7 mouse cellular contexts compared by ENCODE assay signal in the genomic region with DNA sequence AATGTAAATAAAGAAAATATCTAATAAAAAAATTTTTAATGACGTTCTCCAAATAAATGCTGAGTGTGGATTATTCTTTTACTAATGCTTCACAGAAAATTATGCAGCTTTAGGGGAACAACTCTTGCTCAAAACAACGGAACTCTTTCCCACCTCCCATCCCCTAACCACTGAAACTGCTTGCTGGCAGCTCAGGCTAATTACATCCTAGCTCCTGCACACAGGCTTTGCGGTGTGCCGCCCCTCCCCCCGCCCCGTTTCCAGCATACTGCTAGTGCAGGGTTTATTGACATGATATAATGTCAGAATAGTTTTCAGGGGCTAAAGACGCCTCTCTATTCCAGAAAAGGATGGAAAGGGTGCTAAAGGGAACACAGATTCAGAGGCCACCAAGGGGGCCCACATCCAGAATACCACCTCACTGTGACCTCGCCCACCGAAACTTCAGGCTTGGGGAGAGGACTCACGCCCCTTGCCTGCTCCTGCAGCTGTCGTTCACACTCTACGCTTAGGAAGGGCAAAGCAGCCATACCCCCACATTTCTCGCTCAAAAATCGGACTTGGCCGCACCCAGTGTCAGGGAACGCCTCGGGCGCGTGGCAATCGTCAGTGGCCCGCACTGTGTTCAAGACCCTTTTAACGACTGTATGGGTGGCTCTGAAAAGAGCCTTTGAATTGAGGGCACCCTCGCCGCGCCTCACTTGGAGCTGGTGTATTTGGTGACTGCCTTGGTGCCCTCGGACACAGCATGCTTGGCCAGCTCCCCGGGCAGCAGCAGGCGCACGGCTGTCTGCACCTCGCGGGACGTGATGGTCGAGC. TPM values are rescaled to one million over a fixed set of nuclear protein-coding genes. Genes with fewer than 3 reads are reported as not detected.
A peak's percentile ranks its signal among the peaks of the same experiment; 100 is the strongest.
DNase-seq lines count a peak whose midpoint lies in the region; ATAC-seq and TF ChIP-seq lines count a peak whose summit lies in the region.

No protein-coding gene starts in this region.

- DNase-seq in lung, postnatal 25 days (ENCODE audit: low spot score) = no peak
- peak; percentile 80 for DNase-seq in forebrain, postnatal 0 days
- peak; percentile 67 for DNase-seq in liver, embryonic 11.5 days (ENCODE audit: low spot score)
- DNase-seq in retina, embryonic 14.5 days (ENCODE audit: low spot score) = peak; percentile 54
- no peak for DNase-seq in left cerebral cortex, postnatal 25 days (ENCODE audit: low spot score in 2 of 2)

- WGBS in lung, embryonic 16.5 days = under 1% methylated on average over 33 of the region's 33 CpGs
- 1% methylated on average over 33 of the region's 33 CpGs for WGBS in forebrain, postnatal 0 days
- WGBS in liver, embryonic 11.5 days = 1% methylated on average over 33 of the region's 33 CpGs

- peak overlapping the region; percentile 85 for H3K4me3 ChIP-seq in lung, embryonic 16.5 days (ENCODE audit: low read length)
- peak overlapping the region; percentile 76 for H3K4me3 ChIP-seq in brown adipose tissue, adult 24 weeks (ENCODE audit: insufficient read depth, low read depth, low read length)
- H3K4me3 ChIP-seq in forebrain, postnatal 0 days (ENCODE audit: low read depth, low read length) = peak overlapping the region; percentile 59
- H3K4me3 ChIP-seq in liver, embryonic 11.5 days (ENCODE audit: low read depth, low read length) = peak overlapping the region; percentile 91

- peak; percentile 21 for ATAC-seq in lung, embryonic 16.5 days (ENCODE audit: low read depth)
- peak; percentile 17 for ATAC-seq in forebrain, postnatal 0 days
- peak; percentile 37 for ATAC-seq in liver, embryonic 11.5 days (replicated peaks; ENCODE audit: low FRiP score)

- peaks cover 19% of the 10 kb centered on the region for H3K4me1 ChIP-seq in lung, embryonic 16.5 days (replicated peaks; ENCODE audit: control insufficient read depth, insufficient read depth, low read length)
- peaks cover 8% of the 10 kb centered on the region; the same call in 1 of the 2 replicates for H3K4me1 ChIP-seq in brown adipose tissue, adult 24 weeks (ENCODE audit: control insufficient read depth, insufficient read depth, insufficient read length, low read length)
- peaks cover 26% of the 10 kb centered on the region for H3K4me1 ChIP-seq in forebrain, postnatal 0 days (ENCODE audit: insufficient read depth)
- H3K4me1 ChIP-seq in liver, embryonic 11.5 days (replicated peaks; ENCODE audit: control insufficient read depth, insufficient read depth, low read length) = peaks cover 16% of the 10 kb centered on the region

- 0 out of 2 replicates have a peak, but pooled peaks cover 2% of the 10 kb centered on the region for H3K36me3 ChIP-seq in lung, embryonic 16.5 days (ENCODE audit: control insufficient read depth, insufficient read depth, low read length)
- no peaks in the 10 kb centered on the region; the same call in 1 of the 2 replicates for H3K36me3 ChIP-seq in forebrain, postnatal 0 days (ENCODE audit: insufficient read depth)
- no peaks in the 10 kb centered on the region; the same call in 1 of the 2 replicates for H3K36me3 ChIP-seq in liver, embryonic 11.5 days (ENCODE audit: control insufficient read depth, insufficient read depth, low read length)

- H3K4me2 ChIP-seq in lung, embryonic 16.5 days (ENCODE audit: low read depth, low read length) = peak overlapping the region; percentile 62
- H3K4me2 ChIP-seq in forebrain, postnatal 0 days (ENCODE audit: low read depth) = peak overlapping the region; percentile 85
- H3K4me2 ChIP-seq in liver, embryonic 11.5 days = peak overlapping the region; percentile 97

- peak; percentile 11; the same call in 1 of the 2 replicates for TF ChIP-seq CTCF in forebrain, postnatal 0 days (IDR thresholded peaks at IDR 0.05; ENCODE audit: low read depth)

- intact Hi-C loops in left cerebral cortex, postnatal 25 days (cut with DNase I) = no loop called here

- peaks cover 17% of the 10 kb centered on the region for H3K27me3 ChIP-seq in lung, embryonic 16.5 days (ENCODE audit: control insufficient read depth, insufficient read depth, low read depth, low read length)
- no peaks in the 10 kb centered on the region for H3K27me3 ChIP-seq in forebrain, postnatal 0 days (ENCODE audit: insufficient read depth, low read length)
- H3K27me3 ChIP-seq in liver, embryonic 11.5 days (replicated peaks; ENCODE audit: control insufficient read depth, insufficient read depth, low read length) = peaks cover 20% of the 10 kb centered on the region

- H3K9me3 ChIP-seq in lung, embryonic 16.5 days (ENCODE audit: control insufficient read depth, low read length) = no peaks in the 10 kb centered on the region
- no peaks in the 10 kb centered on the region for H3K9me3 ChIP-seq in forebrain, postnatal 0 days (ENCODE audit: low read length)
- H3K9me3 ChIP-seq in liver, embryonic 11.5 days (ENCODE audit: control insufficient read depth, low read length) = no peaks in the 10 kb centered on the region

- H3K27ac ChIP-seq in lung, embryonic 16.5 days (ENCODE audit: low read length) = peak overlapping the region; percentile 99
- 0 out of 2 replicates have a peak overlapping the region, but pooled peaks have one; percentile 30 for H3K27ac ChIP-seq in brown adipose tissue, adult 24 weeks (replicated peaks; ENCODE audit: low read depth, low read length)
- peak overlapping the region; percentile 99 for H3K27ac ChIP-seq in forebrain, postnatal 0 days (ENCODE audit: low read depth, low read length)
- H3K27ac ChIP-seq in liver, embryonic 11.5 days (ENCODE audit: low read depth, low read length) = peak overlapping the region; percentile 100

- peak overlapping the region; percentile 75 for H3K9ac ChIP-seq in lung, embryonic 16.5 days (ENCODE audit: low read length)
- H3K9ac ChIP-seq in forebrain, postnatal 0 days = peak overlapping the region; percentile 96
- peak overlapping the region; percentile 99 for H3K9ac ChIP-seq in liver, embryonic 11.5 days (ENCODE audit: low read depth, low read length)

RNA-seq across cellular contexts. Expression of a gene that starts 0.9 kb away (rescaled TPM):
- 21.8 and 23.3 TPM in 2 replicates for polyA plus RNA-seq in lung, embryonic 16.5 days (2015; fragmentation: Nextera tagmentation; extraction: Ambion mirVana)
- 8.2 and 12.4 TPM in 2 replicates for polyA plus RNA-seq in brown adipose tissue, adult 24 weeks (2012; ENCODE audit: insufficient read depth, insufficient read length, missing spikeins)
- total RNA-seq in forebrain, postnatal 0 days (2014; rRNA removed) = 181 and 199 TPM in 2 replicates
- polyA plus RNA-seq in forebrain, postnatal 0 days (2015; fragmentation: Nextera tagmentation; extraction: Ambion mirVana) = 58.0 and 58.7 TPM in 2 replicates
- polyA plus RNA-seq in liver, embryonic 11.5 days (2014; fragmentation: Nextera tagmentation; extraction: Ambion mirVana) = 12.0 and 14.5 TPM in 2 replicates
- total RNA-seq in left cerebral cortex, postnatal 25 days (2021) = 10 to 100 TPM; 62.2 to 64.8 TPM

RNA-seq across cellular contexts. Expression of a gene that starts 0.9 kb away (rescaled TPM):
- 0.41 and 0.65 TPM in 2 replicates for polyA plus RNA-seq in lung, embryonic 16.5 days (2015; fragmentation: Nextera tagmentation; extraction: Ambion mirVana)
- polyA plus RNA-seq in brown adipose tissue, adult 24 weeks (2012; ENCODE audit: insufficient read depth, insufficient read length, missing spikeins) = not detected in 2 replicates
- total RNA-seq in forebrain, postnatal 0 days (2014; rRNA removed) = 3.4 and 4.0 TPM in 2 replicates
- polyA plus RNA-seq in forebrain, postnatal 0 days (2015; fragmentation: Nextera tagmentation; extraction: Ambion mirVana) = 0.65 TPM in 2 replicates
- polyA plus RNA-seq in liver, embryonic 11.5 days (2014; fragmentation: Nextera tagmentation; extraction: Ambion mirVana) = 0.23 and 0.38 TPM in 2 replicates
- total RNA-seq in left cerebral cortex, postnatal 25 days (2021) = 1 to 10 TPM; 5.4 TPM

RNA-seq across cellular contexts. Expression of a gene that starts 4.8 kb away (rescaled TPM):
- polyA plus RNA-seq in lung, embryonic 16.5 days (2015; fragmentation: Nextera tagmentation; extraction: Ambion mirVana) = 24.0 and 28.3 TPM in 2 replicates
- polyA plus RNA-seq in brown adipose tissue, adult 24 weeks (2012; ENCODE audit: insufficient read depth, insufficient read length, missing spikeins) = not detected in 2 replicates
- total RNA-seq in forebrain, postnatal 0 days (2014; rRNA removed) = 446 and 960 TPM in 2 replicates
- 111 and 146 TPM in 2 replicates for polyA plus RNA-seq in forebrain, postnatal 0 days (2015; fragmentation: Nextera tagmentation; extraction: Ambion mirVana)
- polyA plus RNA-seq in liver, embryonic 11.5 days (2014; fragmentation: Nextera tagmentation; extraction: Ambion mirVana) = 6.3 and 6.9 TPM in 2 replicates
- total RNA-seq in left cerebral cortex, postnatal 25 days (2021) = 100 to 1,000 TPM in 1 of 2 experiments, 10 to 100 TPM in 1; 90.4 to 111 TPM

RNA-seq across cellular contexts. Expression of a gene that starts 14.8 kb away (rescaled TPM):
- polyA plus RNA-seq in lung, embryonic 16.5 days (2015; fragmentation: Nextera tagmentation; extraction: Ambion mirVana) = 150 and 161 TPM in 2 replicates
- 76.4 and 79.9 TPM in 2 replicates for polyA plus RNA-seq in brown adipose tissue, adult 24 weeks (2012; ENCODE audit: insufficient read depth, insufficient read length, missing spikeins)
- 668 and 716 TPM in 2 replicates for total RNA-seq in forebrain, postnatal 0 days (2014; rRNA removed)
- 583 and 608 TPM in 2 replicates for polyA plus RNA-seq in forebrain, postnatal 0 days (2015; fragmentation: Nextera tagmentation; extraction: Ambion mirVana)
- 229 and 240 TPM in 2 replicates for polyA plus RNA-seq in liver, embryonic 11.5 days (2014; fragmentation: Nextera tagmentation; extraction: Ambion mirVana)
- 100 to 1,000 TPM; 480 to 498 TPM for total RNA-seq in left cerebral cortex, postnatal 25 days (2021)

RNA-seq across cellular contexts. Expression of a gene that starts 24.3 kb away (rescaled TPM):
- polyA plus RNA-seq in lung, embryonic 16.5 days (2015; fragmentation: Nextera tagmentation; extraction: Ambion mirVana) = 21.9 and 23.2 TPM in 2 replicates
- polyA plus RNA-seq in brown adipose tissue, adult 24 weeks (2012; ENCODE audit: insufficient read depth, insufficient read length, missing spikeins) = 3.8 and 4.8 TPM in 2 replicates
- 29.2 and 31.9 TPM in 2 replicates for total RNA-seq in forebrain, postnatal 0 days (2014; rRNA removed)
- polyA plus RNA-seq in forebrain, postnatal 0 days (2015; fragmentation: Nextera tagmentation; extraction: Ambion mirVana) = 13.5 and 16.0 TPM in 2 replicates
- polyA plus RNA-seq in liver, embryonic 11.5 days (2014; fragmentation: Nextera tagmentation; extraction: Ambion mirVana) = 17.3 and 17.8 TPM in 2 replicates
- 10 to 100 TPM; 21.5 to 23.7 TPM for total RNA-seq in left cerebral cortex, postnatal 25 days (2021)

Comparison
In these comparisons a context has a peak if more than half of its experiments do, and no peak if none do; other contexts are left out.
1. H3K27ac ChIP-seq: peak in every context shown above with its lines; median percentile 100 in liver, embryonic 11.5 days; 99 in lung, embryonic 16.5 days; 99 in forebrain, postnatal 0 days; 30 in brown adipose tissue, adult 24 weeks.
2. DNase-seq: peak in forebrain, postnatal 0 days (single experiment), liver, embryonic 11.5 days (single experiment) and retina, embryonic 14.5 days (single experiment); none in lung, postnatal 25 days (single experiment) and left cerebral cortex, postnatal 25 days (0 of 2).
3. Peak in every context shown above with its lines, with median percentiles within 50 percentile points of each other: ATAC-seq, H3K4me2 ChIP-seq, H3K4me3 ChIP-seq and H3K9ac ChIP-seq.